Mouse (Mus musculus) cerebellum, postnatal 4 days (tissue): ENCODE data around the gene Slc25a22.
A peak's percentile ranks its signal among the peaks of the same experiment; 100 is the strongest.
"Not testable (repeated sequence)": the region's sequence is repeated elsewhere in the genome, so short reads cannot be mapped to it uniquely, and the experiment has no call there.

Experiments
- DNase-seq, 2 experiments: peaks; one replicate each; pipeline ENCODE4 v3.0.0; 2022; ENCODE audit warnings: low spot score in 2 of 2, mixed read lengths in 1 of 2

The Slc25a22 gene

GRCm38 (mm10) chr7:141413809-141414584 is 23.7 kb downstream of the Slc25a22 start, which contains the start of gene Gatd1:
Gene Gatd1, minus strand, starts transcription at chr7:141414136.
- DNase-seq, result peak; percentile 100

- no peak for DNase-seq
Observed at GRCm38 (mm10) chr7:141413331-141413730, 24.4 kb downstream of the Slc25a22 start.

GRCm38 (mm10) chr7:141411667-141412066 is 26.0 kb downstream of the Slc25a22 start:
- no peak for DNase-seq

GRCm38 (mm10) chr7:141410631-141411030 is 27.1 kb downstream of the Slc25a22 start:
- no peak for DNase-seq

GRCm38 (mm10) chr7:141408833-141409232 is 28.9 kb downstream of the Slc25a22 start:
- DNase-seq, result peak; percentile 86 to 93

GRCm38 (mm10) chr7:141407670-141408069 is 30.0 kb downstream of the Slc25a22 start:
- DNase-seq, result not testable (repeated sequence)

- no peak for DNase-seq
Observed at GRCm38 (mm10) chr7:141405466-141405865, 32.2 kb downstream of the Slc25a22 start.

GRCm38 (mm10) chr7:141403305-141403704 is 34.4 kb downstream of the Slc25a22 start:
- DNase-seq, result peak in 1 of 2 experiments; percentile 54

GRCm38 (mm10) chr7:141395348-141395747 is 42.3 kb downstream of the Slc25a22 start:
- DNase-seq, result no peak

GRCm38 (mm10) chr7:141394771-141395170 is 42.9 kb downstream of the Slc25a22 start:
- peak; percentile 67 to 76 for DNase-seq

GRCm38 (mm10) chr7:141394158-141394557 is 43.5 kb downstream of the Slc25a22 start:
- no peak for DNase-seq

- DNase-seq, result no peak
Observed at GRCm38 (mm10) chr7:141392552-141393222, 45.0 kb downstream of the Slc25a22 start.

GRCm38 (mm10) chr7:141391625-141392551 is 45.8 kb downstream of the Slc25a22 start, which contains the start of gene Taldo1:
Gene Taldo1, plus strand, starts transcription at chr7:141392199.
- peak; percentile 90 to 92 for DNase-seq

- no peak for DNase-seq
Observed at GRCm38 (mm10) chr7:141390326-141391259, 47.1 kb downstream of the Slc25a22 start.

- no peak for DNase-seq
Observed at GRCm38 (mm10) chr7:141388487-141389109, 49.1 kb downstream of the Slc25a22 start.

GRCm38 (mm10) chr7:141387807-141388486 is 49.7 kb downstream of the Slc25a22 start:
- DNase-seq, result no peak

- DNase-seq, result no peak
Observed at GRCm38 (mm10) chr7:141381068-141381835, 56.4 kb downstream of the Slc25a22 start.
